Mouse (Mus musculus): Measurements from ENCODE around the gene Adgrl2. TPM values are rescaled to one million over a fixed set of nuclear protein-coding genes. Genes with fewer than 3 reads are reported as not detected.

The Adgrl2 gene
- total RNA-seq, 2 experiments from 2014 or later = 123 to 129 TPM

- no peak for DNase-seq (ENCODE audit: low spot score in 2 of 2)
- intact Hi-C loops (cut with DNase I) = no loop called here
Observed at GRCm38 (mm10) chr3:148934279-148934678, 56.1 kb downstream of the Adgrl2 start.

GRCm38 (mm10) chr3:148933160-148933559, 57.2 kb downstream of the Adgrl2 start:
- DNase-seq (ENCODE audit: low spot score in 2 of 2) = no peak
- intact Hi-C loops (cut with DNase I) = no loop called here

GRCm38 (mm10) chr3:148930913-148931312, 59.4 kb downstream of the Adgrl2 start:
- intact Hi-C loops (cut with DNase I) = no loop called here
- no peak for DNase-seq (ENCODE audit: low spot score in 2 of 2)

GRCm38 (mm10) chr3:148926330-148926729, 64.0 kb downstream of the Adgrl2 start:
- intact Hi-C loops (cut with DNase I) = no loop called here
- no peak for DNase-seq (ENCODE audit: low spot score in 2 of 2)

- intact Hi-C loops (cut with DNase I) = no loop called here
- DNase-seq (ENCODE audit: low spot score in 2 of 2) = peak; percentile 59 to 65
Observed at GRCm38 (mm10) chr3:148922618-148923095, 67.7 kb downstream of the Adgrl2 start.

GRCm38 (mm10) chr3:148921966-148922587, 68.3 kb downstream of the Adgrl2 start:
- DNase-seq (ENCODE audit: low spot score in 2 of 2) = no peak
- intact Hi-C loops (cut with DNase I) = no loop called here

- no peak for DNase-seq (ENCODE audit: low spot score in 2 of 2)
- intact Hi-C loops (cut with DNase I) = no loop called here
Observed at GRCm38 (mm10) chr3:148920881-148921280, 69.5 kb downstream of the Adgrl2 start.

GRCm38 (mm10) chr3:148918425-148918824, 71.9 kb downstream of the Adgrl2 start:
- no peak for DNase-seq (ENCODE audit: low spot score in 2 of 2)
- intact Hi-C loops (cut with DNase I) = no loop called here

- intact Hi-C loops (cut with DNase I) = no loop called here
- no peak for DNase-seq (ENCODE audit: low spot score in 2 of 2)
Observed at GRCm38 (mm10) chr3:148917837-148918236, 72.5 kb downstream of the Adgrl2 start.

GRCm38 (mm10) chr3:148916226-148916625, 74.1 kb downstream of the Adgrl2 start:
- intact Hi-C loops (cut with DNase I) = no loop called here

GRCm38 (mm10) chr3:148912944-148913684, 77.2 kb downstream of the Adgrl2 start:
- intact Hi-C loops (cut with DNase I) = no loop called here
- DNase-seq (ENCODE audit: low spot score in 2 of 2) = no peak

More at GRCm38 (mm10) chr3:148916226-148916625, 74.1 kb downstream of the Adgrl2 start:
- peak in 1 of 2 experiments; percentile 25 for DNase-seq (ENCODE audit: low spot score in 2 of 2)

- DNase-seq (ENCODE audit: low spot score in 2 of 2) = no peak
- intact Hi-C loops (cut with DNase I) = no loop called here
Observed at GRCm38 (mm10) chr3:148912536-148912935, 77.8 kb downstream of the Adgrl2 start.

GRCm38 (mm10) chr3:148907873-148908272, 82.5 kb downstream of the Adgrl2 start:
- DNase-seq (ENCODE audit: low spot score in 2 of 2) = no peak
- intact Hi-C loops (cut with DNase I) = no loop called here

GRCm38 (mm10) chr3:148907024-148907778, 83.2 kb downstream of the Adgrl2 start:
- DNase-seq (ENCODE audit: low spot score in 2 of 2) = no peak
- intact Hi-C loops (cut with DNase I) = no loop called here

- intact Hi-C loops (cut with DNase I) = no loop called here
- DNase-seq (ENCODE audit: low spot score in 2 of 2) = no peak
Observed at GRCm38 (mm10) chr3:148905906-148906779, 84.2 kb downstream of the Adgrl2 start.

GRCm38 (mm10) chr3:148905435-148905834, 84.9 kb downstream of the Adgrl2 start:
- intact Hi-C loops (cut with DNase I) = no loop called here
- no peak for DNase-seq (ENCODE audit: low spot score in 2 of 2)

- DNase-seq (ENCODE audit: low spot score in 2 of 2) = no peak
- intact Hi-C loops (cut with DNase I) = no loop called here
Observed at GRCm38 (mm10) chr3:148899857-148900256, 90.5 kb downstream of the Adgrl2 start.

GRCm38 (mm10) chr3:148899416-148899815, 90.9 kb downstream of the Adgrl2 start:
- DNase-seq (ENCODE audit: low spot score in 2 of 2) = no peak
- intact Hi-C loops (cut with DNase I) = no loop called here

- DNase-seq (ENCODE audit: low spot score in 2 of 2) = no peak
- intact Hi-C loops (cut with DNase I) = no loop called here
Observed at GRCm38 (mm10) chr3:148898535-148899250, 91.7 kb downstream of the Adgrl2 start.
